Mouse (Mus musculus) layer of hippocampus, adult 11-12 months (tissue): ENCODE data around the gene Rab34.
"Not testable (repeated sequence)": the region's sequence is repeated elsewhere in the genome, so short reads cannot be mapped to it uniquely, and the experiment has no call there.

Experiments used
- DNase-seq: peaks from one replicate; pipeline ENCODE4 v3.0.0; 2022; ENCODE audit warnings: low spot score

Rab34 gene

GRCm38 (mm10) chr11:78180081-78180761 lies 8.0 kb upstream of the Rab34 start:
- DNase-seq, result no peak

GRCm38 (mm10) chr11:78181830-78182357 lies 6.3 kb upstream of the Rab34 start:
- no peak for DNase-seq

- DNase-seq, result no peak
These were observed 5.8 kb upstream of the Rab34 start for GRCm38 (mm10) chr11:78182450-78182849.

- DNase-seq, result peak; percentile 87
These were observed 5.0 kb upstream of the Rab34 start, which contains the start of gene Rpl23a for GRCm38 (mm10) chr11:78182961-78183844. Gene Rpl23a, minus strand, starts transcription at chr11:78183584.

- no peak for DNase-seq
These were observed 4.2 kb upstream of the Rab34 start for GRCm38 (mm10) chr11:78183884-78184514.

GRCm38 (mm10) chr11:78184702-78185101 lies 3.5 kb upstream of the Rab34 start:
- DNase-seq, result not testable (repeated sequence)

- DNase-seq, result peak; percentile 68
These were observed 1.2 kb downstream of the Rab34 start for GRCm38 (mm10) chr11:78189234-78190040.

GRCm38 (mm10) chr11:78190041-78190440 lies 1.8 kb downstream of the Rab34 start:
- no peak for DNase-seq

- DNase-seq, result no peak
These were observed 4.9 kb downstream of the Rab34 start, which contains the start of gene Proca1 for GRCm38 (mm10) chr11:78193113-78193512. Gene Proca1, plus strand, starts transcription at chr11:78193392.

- DNase-seq, result no peak
These were observed 6.3 kb downstream of the Rab34 start for GRCm38 (mm10) chr11:78194411-78195100.

GRCm38 (mm10) chr11:78195101-78195863 lies 7.1 kb downstream of the Rab34 start:
- no peak for DNase-seq

- DNase-seq, result no peak
These were observed 14.1 kb downstream of the Rab34 start for GRCm38 (mm10) chr11:78202372-78202771.

GRCm38 (mm10) chr11:78204287-78204686 lies 16.1 kb downstream of the Rab34 start:
- DNase-seq, result no peak

GRCm38 (mm10) chr11:78205361-78206206 lies 17.4 kb downstream of the Rab34 start:
- no peak for DNase-seq

- DNase-seq, result no peak
These were observed 19.0 kb downstream of the Rab34 start for GRCm38 (mm10) chr11:78207190-78207589.

- DNase-seq, result no peak
These were observed 21.7 kb downstream of the Rab34 start for GRCm38 (mm10) chr11:78209886-78210285.

GRCm38 (mm10) chr11:78210615-78211014 lies 22.4 kb downstream of the Rab34 start:
- no peak for DNase-seq

GRCm38 (mm10) chr11:78211513-78211912 lies 23.3 kb downstream of the Rab34 start:
- no peak for DNase-seq
